Mouse (Mus musculus) myocyte (in vitro differentiated cells): ENCODE measurements around the gene Mertk.

ENCODE experiments used
- MAX ChIP-seq: IDR thresholded peaks from one replicate; pipeline ENCODE4 v1.6.1; 2011; ENCODE audit warnings: low read depth, mild to moderate bottlenecking, control low read depth
- POLR2A ChIP-seq: IDR thresholded peaks from one replicate; pipeline ENCODE4 v1.6.1; 2011; ENCODE audit warnings: low read depth, mild to moderate bottlenecking, control low read depth, moderate library complexity; ENCODE audit not compliant: insufficient read length

GRCm38 (mm10) chr2:128793958-128794357 lies 95.2 kb downstream of the Mertk start:
- no peak for TF ChIP-seq MAX
- no peak for TF ChIP-seq POLR2A
